Mouse (Mus musculus) G1E (cell line): ENCODE data around the gene Phf23.

Source experiments
- CTCF ChIP-seq: IDR thresholded peaks from 2 replicates; pipeline ENCODE4 v1.5.1; 2012; ENCODE audit warnings: low read depth, low read length, inconsistent platforms, mixed read lengths
- POLR2AphosphoS5 ChIP-seq: IDR thresholded peaks from 2 replicates; pipeline ENCODE4 v1.6.1; 2012; ENCODE audit warnings: low read depth, low read length, inconsistent platforms; ENCODE audit not compliant: insufficient replicate concordance

DNA sequence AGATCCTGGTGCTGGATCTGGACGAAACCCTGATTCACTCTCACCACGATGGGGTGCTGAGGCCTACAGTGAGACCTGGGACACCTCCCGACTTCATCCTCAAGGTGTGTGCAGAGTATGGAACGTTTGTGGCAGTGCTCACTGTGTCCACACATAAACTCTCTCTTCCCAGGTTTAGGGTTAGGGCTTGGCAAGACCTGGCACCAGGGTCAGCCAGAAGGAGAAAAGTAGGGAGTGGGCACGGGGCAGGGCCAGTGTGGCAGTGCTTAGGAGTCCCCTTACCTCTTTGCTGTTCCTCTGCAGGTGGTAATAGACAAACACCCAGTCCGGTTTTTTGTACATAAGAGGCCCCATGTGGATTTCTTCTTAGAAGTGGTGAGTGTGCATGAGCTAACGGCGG, 11.1 kb upstream of the Phf23 start:
- no peak for TF ChIP-seq CTCF
- no peak for TF ChIP-seq POLR2AphosphoS5
